Mouse (Mus musculus): Measurements from ENCODE around the gene Crxos. TPM values are rescaled to one million over a fixed set of nuclear protein-coding genes. Genes with fewer than 3 reads are reported as not detected.

Crxos gene
- polyA plus RNA-seq, 2 experiments = not detected

DNA sequence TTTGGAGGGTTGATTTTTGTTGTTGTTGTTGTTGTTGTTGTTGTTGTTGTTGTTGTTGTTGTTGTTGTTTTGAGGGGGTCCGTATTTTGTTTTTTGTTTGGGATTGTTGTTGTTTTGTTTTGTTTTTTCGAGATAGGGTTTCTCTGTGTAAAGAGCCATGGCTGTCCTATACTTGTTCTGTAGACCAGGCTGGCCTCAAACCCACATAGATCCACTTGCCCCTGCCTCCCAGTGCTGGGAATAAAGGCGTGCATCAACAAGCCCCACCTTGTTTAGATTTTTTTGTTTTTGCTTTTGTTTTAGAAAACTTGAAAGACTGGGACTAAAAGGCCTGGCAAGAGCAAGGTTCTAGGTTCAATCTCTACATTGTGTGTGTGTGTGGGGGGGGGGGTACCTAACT lies 586 bp upstream of the Crxos start:
- Histone ChIP-seq H3K9me3 (ENCODE audit: control insufficient read depth, low read length) (no peaks in the 10 kb centered on the region), H3K27me3 (ENCODE audit: control insufficient read depth, insufficient read depth, low read length) (no peaks in the 10 kb centered on the region), H3K36me3 (ENCODE audit: control insufficient read depth, insufficient read depth, low read length) (no peaks in the 10 kb centered on the region), H3K9ac (ENCODE audit: low read depth, low read length, severe bottlenecking) (no peak overlapping the region), H3K27ac (replicated peaks; ENCODE audit: low read depth, low read length) (no peak overlapping the region), H3K4me3 (replicated peaks; ENCODE audit: low read length) (no peak overlapping the region), H3K4me2 (replicated peaks; ENCODE audit: low read depth, low read length, severe bottlenecking) (no peak overlapping the region), H3K4me1 (ENCODE audit: control insufficient read depth, insufficient read depth, low read length) (no peaks in the 10 kb centered on the region)
- ATAC-seq (ENCODE audit: low FRiP score, low read depth) (no peak), DNase-seq (ENCODE audit: low spot score) (no peak)
- WGBS = 76% methylated on average over 3 of the region's 3 CpGs
- no peak for TF ChIP-seq POLR2A (IDR thresholded peaks at IDR 0.05; ENCODE audit: borderline replicate concordance, extremely low read depth, insufficient read depth, insufficient read length)

- DNase-seq (ENCODE audit: low spot score) (no peak), ATAC-seq (ENCODE audit: low FRiP score, low read depth) (no peak)
- Histone ChIP-seq H3K4me2 (replicated peaks; ENCODE audit: low read depth, low read length, severe bottlenecking) (no peak overlapping the region), H3K4me3 (replicated peaks; ENCODE audit: low read length) (no peak overlapping the region), H3K9ac (ENCODE audit: low read depth, low read length, severe bottlenecking) (no peak overlapping the region), H3K27me3 (ENCODE audit: control insufficient read depth, insufficient read depth, low read length) (no peaks in the 10 kb centered on the region), H3K27ac (replicated peaks; ENCODE audit: low read depth, low read length) (no peak overlapping the region), H3K9me3 (ENCODE audit: control insufficient read depth, low read length) (no peaks in the 10 kb centered on the region), H3K4me1 (ENCODE audit: control insufficient read depth, insufficient read depth, low read length) (no peaks in the 10 kb centered on the region), H3K36me3 (ENCODE audit: control insufficient read depth, insufficient read depth, low read length) (no peaks in the 10 kb centered on the region)
- no peak for TF ChIP-seq POLR2A (IDR thresholded peaks at IDR 0.05; ENCODE audit: borderline replicate concordance, extremely low read depth, insufficient read depth, insufficient read length)
- WGBS = 90% methylated on average over 2 of the region's 2 CpGs
These were observed 1.7 kb downstream of the Crxos start for GRCm38 (mm10) chr7:15884127-15884526.

GRCm38 (mm10) chr7:15894251-15894650 lies 11.8 kb downstream of the Crxos start:
- no peak for TF ChIP-seq POLR2A (IDR thresholded peaks at IDR 0.05; ENCODE audit: borderline replicate concordance, extremely low read depth, insufficient read depth, insufficient read length)
- H3K4me1 ChIP-seq (ENCODE audit: control insufficient read depth, insufficient read depth, low read length) = no peaks in the 10 kb centered on the region
- H3K4me2 ChIP-seq (replicated peaks; ENCODE audit: low read depth, low read length, severe bottlenecking) = no peak overlapping the region
- H3K36me3 ChIP-seq (ENCODE audit: control insufficient read depth, insufficient read depth, low read length) = no peaks in the 10 kb centered on the region
- no peak for DNase-seq (ENCODE audit: low spot score)
- no peaks in the 10 kb centered on the region for H3K9me3 ChIP-seq (ENCODE audit: control insufficient read depth, low read length)
- H3K27me3 ChIP-seq (ENCODE audit: control insufficient read depth, insufficient read depth, low read length) = no peaks in the 10 kb centered on the region
- H3K9ac ChIP-seq (ENCODE audit: low read depth, low read length, severe bottlenecking) = no peak overlapping the region
- H3K27ac ChIP-seq (replicated peaks; ENCODE audit: low read depth, low read length) = no peak overlapping the region
- no peak overlapping the region for H3K4me3 ChIP-seq (replicated peaks; ENCODE audit: low read length)
- WGBS = 73% methylated on average over 1 of the region's 1 CpGs
- ATAC-seq (ENCODE audit: low FRiP score, low read depth) = no peak

GRCm38 (mm10) chr7:15901366-15902048 lies 19.1 kb downstream of the Crxos start:
- Histone ChIP-seq H3K27me3 (ENCODE audit: control insufficient read depth, insufficient read depth, low read length) (no peaks in the 10 kb centered on the region), H3K4me2 (replicated peaks; ENCODE audit: low read depth, low read length, severe bottlenecking) (no peak overlapping the region), H3K4me1 (ENCODE audit: control insufficient read depth, insufficient read depth, low read length) (no peaks in the 10 kb centered on the region), H3K9me3 (ENCODE audit: control insufficient read depth, low read length) (no peaks in the 10 kb centered on the region), H3K27ac (replicated peaks; ENCODE audit: low read depth, low read length) (no peak overlapping the region), H3K4me3 (replicated peaks; ENCODE audit: low read length) (no peak overlapping the region), H3K36me3 (ENCODE audit: control insufficient read depth, insufficient read depth, low read length) (no peaks in the 10 kb centered on the region), H3K9ac (ENCODE audit: low read depth, low read length, severe bottlenecking) (no peak overlapping the region)
- WGBS = 82% methylated on average over 9 of the region's 9 CpGs
- DNase-seq (ENCODE audit: low spot score) (no peak), ATAC-seq (ENCODE audit: low FRiP score, low read depth) (no peak)
- no peak for TF ChIP-seq POLR2A (IDR thresholded peaks at IDR 0.05; ENCODE audit: borderline replicate concordance, extremely low read depth, insufficient read depth, insufficient read length)

DNA sequence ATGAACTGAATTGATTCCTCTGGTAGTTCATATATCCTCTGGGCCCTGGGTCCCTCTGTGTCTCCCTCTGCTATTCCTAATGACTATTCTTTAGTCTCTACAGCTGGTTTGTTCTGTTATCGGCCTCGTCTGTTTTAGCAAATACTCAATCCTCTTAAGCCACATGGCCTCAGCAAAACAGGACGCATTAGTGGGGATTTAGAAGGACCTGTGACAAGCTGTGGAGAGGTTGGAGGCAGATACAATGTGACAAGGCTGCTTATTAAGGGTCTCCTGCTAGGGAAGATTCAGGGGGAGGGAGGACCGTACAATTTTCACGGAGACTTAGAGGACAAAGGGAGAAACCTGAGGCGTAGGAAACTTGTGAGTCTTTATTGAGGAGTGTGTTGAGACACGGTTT lies 23.4 kb downstream of the Crxos start:
- Histone ChIP-seq H3K9ac (ENCODE audit: low read depth, low read length, severe bottlenecking) (no peak overlapping the region), H3K4me3 (replicated peaks; ENCODE audit: low read length) (no peak overlapping the region), H3K27ac (replicated peaks; ENCODE audit: low read depth, low read length) (no peak overlapping the region), H3K36me3 (ENCODE audit: control insufficient read depth, insufficient read depth, low read length) (no peaks in the 10 kb centered on the region), H3K27me3 (ENCODE audit: control insufficient read depth, insufficient read depth, low read length) (no peaks in the 10 kb centered on the region), H3K9me3 (ENCODE audit: control insufficient read depth, low read length) (no peaks in the 10 kb centered on the region), H3K4me2 (replicated peaks; ENCODE audit: low read depth, low read length, severe bottlenecking) (no peak overlapping the region), H3K4me1 (ENCODE audit: control insufficient read depth, insufficient read depth, low read length) (no peaks in the 10 kb centered on the region)
- no peak for TF ChIP-seq POLR2A (IDR thresholded peaks at IDR 0.05; ENCODE audit: borderline replicate concordance, extremely low read depth, insufficient read depth, insufficient read length)
- no peak for DNase-seq (ENCODE audit: low spot score)
- WGBS = 83% methylated on average over 7 of the region's 7 CpGs
- ATAC-seq (ENCODE audit: low FRiP score, low read depth) = no peak
